Mouse (Mus musculus) megakaryocyte, embryonic 14.5 days (primary cell): ENCODE data around the gene Naf1.

ENCODE experiments used
- FLI1 ChIP-seq: IDR thresholded peaks from 2 replicates; pipeline ENCODE4 v1.6.1; 2012; ENCODE audit warnings: low read length, inconsistent platforms, mixed read lengths
- GATA1 ChIP-seq: IDR thresholded peaks from 3 replicates; pipeline ENCODE4 v1.6.1; 2012; ENCODE audit warnings: mixed read lengths, low read length, inconsistent platforms, borderline replicate concordance

GRCm38 (mm10) chr8:66883866-66884265, 23.8 kb downstream of the Naf1 start:
- no peak for TF ChIP-seq GATA1
- no peak for TF ChIP-seq FLI1
